Mouse (Mus musculus): Measurements from ENCODE around the gene Bri3. TPM values are rescaled to one million over a fixed set of nuclear protein-coding genes. Genes with fewer than 3 reads are reported as not detected.

The Bri3 gene
- polyA plus RNA-seq, 1 experiment, result 76.9 TPM

DNA sequence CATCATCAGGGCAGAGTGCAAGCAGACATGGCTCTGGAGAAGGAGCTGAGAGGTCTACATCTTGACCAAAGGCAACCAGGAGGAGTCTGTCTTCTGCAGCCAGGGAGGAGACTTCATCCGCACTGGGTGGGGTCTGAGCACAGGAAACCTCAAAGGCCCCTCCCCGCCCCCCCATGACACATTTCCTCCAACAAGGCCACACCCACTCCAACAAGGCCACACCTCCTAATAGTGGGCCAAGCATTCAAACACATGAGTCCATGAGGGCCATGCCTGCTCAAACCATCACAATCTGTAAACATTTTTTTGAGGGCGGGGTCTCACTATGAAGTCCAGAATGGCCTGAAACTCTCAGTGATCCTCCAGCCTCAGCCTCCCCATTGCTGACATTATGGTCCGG lies 135.2 kb downstream of the Bri3 start:
- Histone ChIP-seq H3K4me3 (ENCODE audit: control insufficient read depth, insufficient read depth, low read length) (no peak overlapping the region), H3K27ac (ENCODE audit: control insufficient read depth, insufficient read depth, low read length) (no peak overlapping the region), H3K4me1 (replicated peaks; ENCODE audit: control insufficient read depth, insufficient read depth, low read length) (no peaks in the 10 kb centered on the region), H3K36me3 (ENCODE audit: control insufficient read depth, insufficient read depth, low read length) (no peaks in the 10 kb centered on the region), H3K27me3 (ENCODE audit: control insufficient read depth, insufficient read depth, low read length) (no peaks in the 10 kb centered on the region)
- 88% methylated on average over 4 of the region's 4 CpGs for WGBS
- TF ChIP-seq POLR2A (IDR thresholded peaks at IDR 0.05; ENCODE audit: control insufficient read depth, extremely low read depth, insufficient read depth, low read length, poor library complexity) (no peak), CTCF (IDR thresholded peaks at IDR 0.05; ENCODE audit: borderline replicate concordance, control insufficient read depth, extremely low read depth, insufficient read depth, low read length, poor library complexity) (no peak)
- no peak for DNase-seq

GRCm38 (mm10) chr5:144380689-144381088 lies 136.5 kb downstream of the Bri3 start:
- TF ChIP-seq CTCF (IDR thresholded peaks at IDR 0.05; ENCODE audit: borderline replicate concordance, control insufficient read depth, extremely low read depth, insufficient read depth, low read length, poor library complexity) (no peak), POLR2A (IDR thresholded peaks at IDR 0.05; ENCODE audit: control insufficient read depth, extremely low read depth, insufficient read depth, low read length, poor library complexity) (no peak)
- WGBS, result 82% methylated on average over 7 of the region's 7 CpGs

GRCm38 (mm10) chr5:144381782-144382181 lies 137.5 kb downstream of the Bri3 start:
- H3K27me3 ChIP-seq (ENCODE audit: control insufficient read depth, insufficient read depth, low read length), result no peaks in the 10 kb centered on the region
- no peak for DNase-seq
- TF ChIP-seq POLR2A (IDR thresholded peaks at IDR 0.05; ENCODE audit: control insufficient read depth, extremely low read depth, insufficient read depth, low read length, poor library complexity), result no peak
- no peak for TF ChIP-seq CTCF (IDR thresholded peaks at IDR 0.05; ENCODE audit: borderline replicate concordance, control insufficient read depth, extremely low read depth, insufficient read depth, low read length, poor library complexity)
- H3K4me3 ChIP-seq (ENCODE audit: control insufficient read depth, insufficient read depth, low read length), result no peak overlapping the region
- H3K36me3 ChIP-seq (ENCODE audit: control insufficient read depth, insufficient read depth, low read length), result no peaks in the 10 kb centered on the region
- WGBS, result 84% methylated on average over 3 of the region's 3 CpGs
- H3K4me1 ChIP-seq (replicated peaks; ENCODE audit: control insufficient read depth, insufficient read depth, low read length), result no peaks in the 10 kb centered on the region
- H3K27ac ChIP-seq (ENCODE audit: control insufficient read depth, insufficient read depth, low read length), result no peak overlapping the region

More at GRCm38 (mm10) chr5:144380689-144381088, 136.5 kb downstream of the Bri3 start:
- no peak for DNase-seq
- no peaks in the 10 kb centered on the region for H3K27me3 ChIP-seq (ENCODE audit: control insufficient read depth, insufficient read depth, low read length)
- no peak overlapping the region for H3K4me3 ChIP-seq (ENCODE audit: control insufficient read depth, insufficient read depth, low read length)
- no peak overlapping the region for H3K27ac ChIP-seq (ENCODE audit: control insufficient read depth, insufficient read depth, low read length)
- no peaks in the 10 kb centered on the region for H3K4me1 ChIP-seq (replicated peaks; ENCODE audit: control insufficient read depth, insufficient read depth, low read length)
- no peaks in the 10 kb centered on the region for H3K36me3 ChIP-seq (ENCODE audit: control insufficient read depth, insufficient read depth, low read length)

DNA sequence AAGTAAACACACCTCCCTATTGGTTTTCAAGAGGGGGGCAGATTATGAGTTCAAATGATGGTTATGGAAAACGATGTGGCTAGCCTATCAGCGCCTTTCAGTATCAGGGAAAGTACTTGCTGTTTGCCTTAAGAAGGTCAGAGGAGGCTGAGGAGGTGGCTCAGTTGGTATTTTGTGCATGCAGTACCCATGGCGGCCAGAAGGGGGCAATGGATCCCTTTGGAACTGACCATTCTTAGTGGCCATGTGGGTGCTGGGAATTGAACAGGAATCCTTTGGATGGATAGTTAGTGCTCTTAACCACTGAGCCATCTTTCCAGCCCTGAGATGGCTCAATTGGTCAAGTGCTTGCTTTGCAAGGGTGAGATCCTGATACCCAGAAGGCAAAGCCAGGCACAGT lies 139.7 kb downstream of the Bri3 start:
- 71% methylated on average over 3 of the region's 3 CpGs for WGBS
- Histone ChIP-seq H3K27me3 (ENCODE audit: control insufficient read depth, insufficient read depth, low read length) (no peaks in the 10 kb centered on the region), H3K4me3 (ENCODE audit: control insufficient read depth, insufficient read depth, low read length) (no peak overlapping the region), H3K36me3 (ENCODE audit: control insufficient read depth, insufficient read depth, low read length) (no peaks in the 10 kb centered on the region), H3K4me1 (replicated peaks; ENCODE audit: control insufficient read depth, insufficient read depth, low read length) (no peaks in the 10 kb centered on the region), H3K27ac (ENCODE audit: control insufficient read depth, insufficient read depth, low read length) (no peak overlapping the region)
- TF ChIP-seq CTCF (IDR thresholded peaks at IDR 0.05; ENCODE audit: borderline replicate concordance, control insufficient read depth, extremely low read depth, insufficient read depth, low read length, poor library complexity) (peak; percentile 41; the same call in 1 of the 2 replicates), POLR2A (IDR thresholded peaks at IDR 0.05; ENCODE audit: control insufficient read depth, extremely low read depth, insufficient read depth, low read length, poor library complexity) (no peak)
- DNase-seq, result peak; percentile 18

DNA sequence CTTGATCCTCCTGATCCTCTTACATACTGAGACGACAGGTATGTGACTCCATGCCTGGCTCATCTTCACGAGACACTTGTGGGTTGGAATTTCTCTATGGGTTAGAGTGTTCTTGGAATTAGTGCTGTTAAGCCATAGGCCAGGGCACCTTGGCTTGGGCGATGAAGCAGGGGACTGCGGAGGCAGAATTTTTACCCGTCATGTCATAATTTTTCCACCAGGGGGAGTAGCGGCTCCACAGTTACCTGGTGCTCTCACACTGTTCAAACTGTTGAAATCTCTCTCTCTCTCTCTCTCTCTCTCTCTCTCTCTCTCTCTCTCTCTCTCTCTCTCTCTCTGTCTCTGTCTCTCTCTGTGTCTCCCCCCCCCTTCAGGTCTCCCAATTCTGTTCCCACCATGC lies 143.6 kb downstream of the Bri3 start:
- H3K27ac ChIP-seq (ENCODE audit: control insufficient read depth, insufficient read depth, low read length), result no peak overlapping the region
- no peaks in the 10 kb centered on the region for H3K4me1 ChIP-seq (replicated peaks; ENCODE audit: control insufficient read depth, insufficient read depth, low read length)
- no peaks in the 10 kb centered on the region for H3K27me3 ChIP-seq (ENCODE audit: control insufficient read depth, insufficient read depth, low read length)
- no peak overlapping the region for H3K4me3 ChIP-seq (ENCODE audit: control insufficient read depth, insufficient read depth, low read length)
- WGBS, result 11% methylated on average over 6 of the region's 6 CpGs
- DNase-seq, result peak; percentile 34
- H3K36me3 ChIP-seq (ENCODE audit: control insufficient read depth, insufficient read depth, low read length), result no peaks in the 10 kb centered on the region
- TF ChIP-seq CTCF (IDR thresholded peaks at IDR 0.05; ENCODE audit: borderline replicate concordance, control insufficient read depth, extremely low read depth, insufficient read depth, low read length, poor library complexity), result no peak
- TF ChIP-seq POLR2A (IDR thresholded peaks at IDR 0.05; ENCODE audit: control insufficient read depth, extremely low read depth, insufficient read depth, low read length, poor library complexity), result no peak

- Histone ChIP-seq H3K4me1 (replicated peaks; ENCODE audit: control insufficient read depth, insufficient read depth, low read length) (no peaks in the 10 kb centered on the region), H3K27me3 (ENCODE audit: control insufficient read depth, insufficient read depth, low read length) (no peaks in the 10 kb centered on the region), H3K27ac (ENCODE audit: control insufficient read depth, insufficient read depth, low read length) (no peak overlapping the region), H3K4me3 (ENCODE audit: control insufficient read depth, insufficient read depth, low read length) (no peak overlapping the region), H3K36me3 (ENCODE audit: control insufficient read depth, insufficient read depth, low read length) (no peaks in the 10 kb centered on the region)
- no peak for DNase-seq
- WGBS, result 90% methylated on average over 2 of the region's 2 CpGs
- no peak for TF ChIP-seq CTCF (IDR thresholded peaks at IDR 0.05; ENCODE audit: borderline replicate concordance, control insufficient read depth, extremely low read depth, insufficient read depth, low read length, poor library complexity)
These were observed 149.9 kb downstream of the Bri3 start for GRCm38 (mm10) chr5:144394142-144394541.

DNA sequence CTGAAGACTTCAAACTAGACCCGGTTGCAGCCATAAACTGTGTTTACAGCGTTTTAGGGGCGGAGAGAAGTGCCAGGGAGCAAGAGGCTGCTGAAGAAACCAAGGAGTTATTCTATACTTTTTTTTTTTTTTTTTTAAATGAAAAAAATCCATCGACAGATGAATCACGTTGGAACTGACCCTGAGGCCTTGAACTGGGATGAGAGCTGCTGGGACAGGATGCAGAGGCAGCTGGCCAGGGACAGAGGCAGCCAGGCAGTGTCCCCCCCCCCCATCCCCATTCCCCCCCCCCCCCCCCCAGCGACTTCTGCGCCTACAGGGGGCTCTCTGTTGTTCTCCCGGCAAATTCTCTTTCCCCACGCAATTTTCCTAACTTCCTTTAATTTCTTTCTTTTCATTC lies 153.3 kb downstream of the Bri3 start:
- no peak for TF ChIP-seq CTCF (IDR thresholded peaks at IDR 0.05; ENCODE audit: borderline replicate concordance, control insufficient read depth, extremely low read depth, insufficient read depth, low read length, poor library complexity)
- TF ChIP-seq POLR2A (IDR thresholded peaks at IDR 0.05; ENCODE audit: control insufficient read depth, extremely low read depth, insufficient read depth, low read length, poor library complexity), result no peak
- no peak overlapping the region for H3K4me3 ChIP-seq (ENCODE audit: control insufficient read depth, insufficient read depth, low read length)
- DNase-seq, result no peak
- H3K4me1 ChIP-seq (replicated peaks; ENCODE audit: control insufficient read depth, insufficient read depth, low read length), result no peaks in the 10 kb centered on the region
- no peaks in the 10 kb centered on the region for H3K36me3 ChIP-seq (ENCODE audit: control insufficient read depth, insufficient read depth, low read length)
- no peak overlapping the region for H3K27ac ChIP-seq (ENCODE audit: control insufficient read depth, insufficient read depth, low read length)
- 19% methylated on average over 7 of the region's 9 CpGs for WGBS
- no peaks in the 10 kb centered on the region for H3K27me3 ChIP-seq (ENCODE audit: control insufficient read depth, insufficient read depth, low read length)

All from thymus, adult 2 months (tissue).